Mouse (Mus musculus) regulatory T cell (primary cell): ENCODE results near the gene Snx13.

Experiments
- in situ Hi-C: fragments of 300-600 bp; cut with MboI, MseI; formaldehyde crosslinking; loops from one replicate; pipeline ENCODE4 v1.15.1; 2025; ENCODE audit warnings: high pct_unique_total_duplicates

Snx13 gene

DNA sequence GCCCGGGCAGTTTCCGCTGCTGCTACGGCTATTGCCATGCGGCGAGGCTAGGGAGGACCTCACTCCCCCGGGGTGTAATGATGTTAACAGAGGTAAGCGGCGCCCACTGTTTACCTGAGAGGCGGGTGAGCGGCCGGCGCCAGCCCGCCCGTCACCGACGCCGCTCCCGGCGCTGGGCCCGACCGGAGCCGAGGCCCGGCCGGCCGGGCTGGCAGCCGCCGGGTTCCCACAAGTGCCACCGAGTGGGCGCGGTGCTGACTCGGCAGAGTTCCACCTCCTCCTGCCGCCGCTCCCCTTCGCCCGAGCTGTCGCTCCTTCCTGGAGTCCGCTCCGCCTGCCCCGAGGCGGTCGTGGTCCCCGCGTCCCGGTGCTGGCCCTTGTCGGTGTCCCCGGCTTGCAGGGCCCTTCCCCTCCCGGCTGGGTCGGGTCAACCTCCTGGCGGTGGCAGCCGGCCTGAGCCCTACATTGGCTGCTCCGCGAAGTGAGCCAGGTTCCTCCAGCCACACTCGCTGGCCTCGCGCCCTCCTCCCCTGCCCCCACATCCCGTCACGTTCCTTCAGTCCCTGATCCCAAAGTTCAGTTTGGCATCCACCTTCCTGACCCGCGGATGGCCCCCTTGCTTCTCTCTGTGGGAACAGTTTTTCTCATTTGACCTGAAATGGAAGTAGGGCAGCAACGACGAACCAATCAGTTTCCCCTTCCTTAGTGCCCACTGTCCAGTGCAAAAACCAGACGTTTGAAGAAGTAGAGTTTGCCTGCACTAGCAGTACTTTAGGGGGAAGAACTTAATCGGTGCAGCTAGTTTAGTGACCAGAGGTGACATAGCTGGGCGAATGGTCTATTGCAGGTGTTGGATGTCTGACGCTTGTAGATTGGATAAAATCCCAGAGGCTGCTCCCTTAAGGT is 587 bp downstream of the Snx13 start:
- in situ Hi-C loops = no loop called here

DNA sequence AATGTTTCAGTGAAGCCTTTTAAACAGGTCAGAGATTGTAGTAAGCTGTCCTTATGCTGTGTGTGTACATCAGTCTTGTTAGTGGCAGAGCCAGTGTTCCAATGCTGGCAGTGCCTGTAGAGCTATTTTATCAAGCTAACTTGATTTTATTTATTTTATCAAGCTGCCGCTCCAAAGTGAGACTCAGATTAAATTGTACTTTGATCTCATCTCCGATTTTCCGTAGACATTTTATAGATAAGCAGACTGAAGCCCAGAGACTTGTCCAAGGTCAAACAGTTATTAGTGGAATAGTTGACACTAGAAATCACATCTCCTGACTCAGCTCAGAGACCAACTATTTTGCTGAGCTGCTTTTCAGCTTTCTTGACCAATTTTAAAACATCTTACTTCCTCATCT is 1.9 kb downstream of the Snx13 start:
- in situ Hi-C loops = no loop called here

DNA sequence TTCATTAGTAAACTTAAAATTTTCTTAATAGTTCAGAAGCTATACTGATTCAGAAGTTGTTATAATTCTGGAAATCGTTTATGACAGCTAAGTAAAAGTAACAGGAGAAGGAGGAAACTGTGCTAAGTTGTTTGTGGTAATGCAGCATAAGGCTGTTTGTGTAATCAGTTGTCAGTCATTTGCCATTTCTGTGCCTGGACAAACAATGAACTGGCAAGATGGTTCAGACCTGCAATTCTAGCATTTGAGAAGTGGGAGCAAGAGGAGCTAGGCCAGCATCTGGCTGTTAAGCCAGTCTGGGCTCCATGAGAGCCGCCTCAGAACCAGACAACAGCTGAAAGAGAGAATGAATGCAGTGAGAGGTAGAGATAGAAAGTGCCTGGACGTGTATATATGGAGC is 3.5 kb downstream of the Snx13 start:
- in situ Hi-C loops = no loop called here

- in situ Hi-C loops = no loop called here
Observed at GRCm38 (mm10) chr12:35050964-35051758, 4.2 kb downstream of the Snx13 start.

GRCm38 (mm10) chr12:35054420-35054819 is 7.4 kb downstream of the Snx13 start:
- in situ Hi-C loops = no loop called here

DNA sequence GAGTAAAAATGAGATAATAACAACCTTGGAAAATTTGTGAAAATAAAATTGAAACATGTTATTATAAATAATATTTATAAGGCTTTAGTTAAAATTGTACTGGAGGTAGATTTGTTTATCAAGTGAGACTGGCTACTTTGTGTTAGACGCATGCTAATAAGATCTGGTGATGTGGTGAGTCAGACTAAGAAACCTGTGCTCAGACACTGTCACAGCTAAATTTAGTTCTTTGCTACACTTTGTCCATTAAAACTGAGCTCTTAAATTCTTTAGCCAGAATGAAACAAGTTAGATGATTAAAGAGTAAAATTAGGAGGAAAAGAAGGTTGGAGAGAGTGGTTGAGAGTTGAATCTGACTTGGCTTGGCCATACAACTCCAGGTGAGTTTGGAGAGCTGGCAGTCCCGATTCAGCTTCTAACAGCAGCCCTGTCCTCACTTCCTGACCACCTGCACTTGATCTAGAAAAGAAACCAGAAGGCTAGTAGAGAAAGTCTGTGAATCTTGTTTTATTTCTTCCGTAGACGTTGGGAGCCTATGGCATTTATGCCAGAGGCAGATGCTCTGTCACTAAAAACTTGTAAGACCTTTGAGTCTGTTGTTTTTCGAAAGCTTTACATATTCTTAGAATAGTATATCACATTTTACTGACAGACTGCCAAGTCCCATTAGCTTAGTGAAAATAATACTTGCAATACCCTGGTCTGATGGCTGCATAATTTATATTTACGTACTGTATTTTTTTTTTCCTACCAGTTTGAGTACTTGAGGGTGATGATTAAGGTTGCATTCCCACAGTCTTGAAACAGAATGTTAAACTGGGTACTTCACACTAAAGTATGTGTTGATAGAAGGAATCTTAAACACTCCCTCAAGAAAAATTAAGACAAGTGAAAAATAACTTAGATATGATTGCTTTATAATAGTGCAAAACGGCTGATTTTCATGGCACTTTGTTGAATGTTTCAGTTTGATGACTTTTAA is 8.4 kb downstream of the Snx13 start:
- in situ Hi-C loops = no loop called here

DNA sequence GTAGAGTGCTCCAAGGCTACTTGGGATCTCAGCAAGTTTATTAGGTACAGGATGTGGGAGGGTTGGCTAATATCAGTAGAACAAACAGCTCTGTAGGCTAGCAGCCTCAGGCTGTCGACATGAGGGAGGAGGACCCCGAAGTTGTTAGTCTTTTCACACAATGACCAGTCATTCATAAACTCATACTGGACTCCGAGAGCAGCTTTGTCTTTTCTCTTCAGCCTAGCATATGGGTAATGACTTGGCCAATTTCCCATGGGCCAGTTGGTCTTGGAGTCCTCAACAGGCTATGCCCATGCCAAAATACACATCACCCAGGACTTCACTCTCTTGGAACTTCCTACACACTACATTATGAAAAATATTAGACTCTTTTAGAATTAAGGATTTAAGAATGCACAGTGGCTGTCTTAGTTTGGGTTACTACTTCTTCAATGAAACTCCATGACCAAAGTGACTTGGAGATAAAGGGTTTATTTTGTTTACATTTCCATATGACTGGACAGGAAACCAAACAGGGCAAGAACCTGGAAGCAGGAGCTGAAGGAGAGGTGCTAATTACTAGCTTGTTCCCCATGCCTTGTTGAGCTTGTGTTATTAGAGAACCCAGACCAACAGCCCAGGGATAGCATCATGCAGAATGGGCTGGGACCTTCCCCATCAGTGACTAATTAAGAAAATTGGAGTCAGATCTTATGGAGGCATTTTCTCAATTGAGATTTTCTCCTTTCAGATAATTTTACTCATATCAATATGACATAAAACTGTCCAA is 16.9 kb downstream of the Snx13 start:
- in situ Hi-C loops = no loop called here

DNA sequence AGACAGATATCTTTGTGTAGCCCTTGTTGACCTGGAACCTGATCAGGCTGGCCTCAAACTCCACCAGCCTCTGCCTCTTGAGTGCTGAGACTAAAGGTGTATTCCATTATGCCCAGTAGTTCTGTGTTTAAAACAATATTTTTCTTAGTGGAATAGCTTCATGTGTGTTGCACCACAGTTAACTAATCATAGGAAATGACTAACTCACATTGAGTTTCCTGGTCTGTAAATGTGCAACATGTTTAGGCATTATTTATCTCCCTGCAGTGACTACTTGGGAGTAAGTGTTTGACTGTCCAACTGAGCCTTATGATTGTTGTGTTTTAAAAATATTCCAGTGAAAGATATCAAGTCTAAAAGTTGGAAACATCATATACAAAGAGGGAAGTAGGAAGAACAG is 20.6 kb downstream of the Snx13 start:
- in situ Hi-C loops = no loop called here

DNA sequence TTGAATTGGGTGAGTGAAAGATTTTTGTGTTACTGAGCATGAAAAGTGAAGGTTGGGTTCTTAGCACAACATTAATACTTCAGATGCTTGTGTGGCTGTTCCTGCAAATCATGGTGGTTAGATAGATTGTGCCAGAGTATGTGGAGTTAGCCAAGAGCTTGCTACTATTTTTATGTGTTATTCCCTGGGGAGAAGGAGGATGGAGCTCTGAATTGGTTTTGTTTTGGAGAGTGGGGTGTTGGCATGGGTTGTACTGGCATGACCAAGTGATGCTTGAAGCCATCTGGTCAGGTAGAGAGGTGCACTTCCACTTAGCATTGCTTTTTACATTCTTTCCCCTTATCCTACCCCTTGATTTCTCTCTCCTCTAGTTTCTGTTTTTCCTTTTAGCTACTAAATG is 24.4 kb downstream of the Snx13 start:
- in situ Hi-C loops = no loop called here

GRCm38 (mm10) chr12:35072178-35072577 is 25.2 kb downstream of the Snx13 start:
- in situ Hi-C loops = no loop called here

DNA sequence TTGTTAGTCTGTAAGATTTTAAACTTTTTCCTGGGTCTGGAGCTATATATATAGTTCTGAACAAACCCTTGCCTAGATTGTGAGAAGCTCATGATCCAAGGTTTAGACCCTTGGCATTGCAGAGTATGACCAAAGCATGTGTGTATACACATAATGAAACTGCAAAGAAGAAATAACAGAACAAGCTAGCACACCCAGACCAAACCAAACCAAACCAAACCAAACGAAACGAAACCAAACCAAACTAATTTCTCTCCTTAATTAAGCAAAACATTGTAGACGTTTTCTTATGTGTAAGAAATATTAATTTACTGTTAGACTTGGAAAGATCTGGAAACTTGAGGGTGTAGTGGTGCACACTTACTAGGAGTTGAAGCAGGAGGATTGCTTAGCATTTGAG is 29.0 kb downstream of the Snx13 start:
- in situ Hi-C loops = no loop called here

GRCm38 (mm10) chr12:35123549-35123948 is 76.6 kb downstream of the Snx13 start:
- in situ Hi-C loops = no loop called here

DNA sequence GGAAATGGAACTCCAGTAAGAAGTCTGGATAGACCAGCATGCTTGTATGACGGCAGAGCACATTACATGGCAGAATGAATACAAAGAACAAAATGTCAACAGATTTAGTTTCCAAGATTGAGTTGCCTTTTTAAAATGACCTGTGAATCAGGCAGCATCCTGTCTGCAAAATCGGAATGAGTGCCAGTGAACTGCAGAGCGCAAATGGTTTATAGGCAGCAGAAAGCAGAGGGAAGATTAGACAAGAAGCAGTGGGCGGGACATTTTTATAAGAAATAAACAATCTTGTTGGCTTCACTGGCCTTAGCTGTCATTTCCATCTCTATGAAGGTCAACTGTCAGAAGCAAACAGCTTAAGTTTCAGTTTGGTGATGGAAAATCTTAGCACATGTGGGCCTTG is 106.2 kb downstream of the Snx13 start:
- in situ Hi-C loops = no loop called here

- in situ Hi-C loops = no loop called here
Observed at GRCm38 (mm10) chr12:35154149-35154548, 107.2 kb downstream of the Snx13 start.

DNA sequence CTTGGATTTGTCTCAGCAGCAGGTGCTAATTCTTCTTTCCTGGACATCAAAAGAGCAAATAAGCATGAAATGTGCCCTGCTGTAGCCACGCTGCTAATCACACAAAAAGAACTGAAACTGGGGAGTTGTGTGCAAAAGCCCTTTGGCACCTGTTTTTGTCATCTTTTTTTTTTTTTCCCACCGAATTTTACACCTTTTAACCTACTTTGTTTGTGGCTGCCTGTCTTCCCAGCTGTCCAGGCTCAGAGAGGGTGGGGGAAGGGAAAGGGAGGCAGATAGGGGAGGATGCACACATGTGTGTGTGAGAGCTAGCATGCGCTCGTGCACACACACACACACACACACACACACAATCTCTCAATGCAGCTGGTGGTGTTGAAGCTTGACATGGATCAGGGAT is 110.3 kb downstream of the Snx13 start:
- in situ Hi-C loops = no loop called here

- in situ Hi-C loops = no loop called here
Observed at GRCm38 (mm10) chr12:35161690-35162089, 114.7 kb downstream of the Snx13 start.

- in situ Hi-C loops = no loop called here
Observed at GRCm38 (mm10) chr12:35170275-35170674, 123.3 kb downstream of the Snx13 start.

DNA sequence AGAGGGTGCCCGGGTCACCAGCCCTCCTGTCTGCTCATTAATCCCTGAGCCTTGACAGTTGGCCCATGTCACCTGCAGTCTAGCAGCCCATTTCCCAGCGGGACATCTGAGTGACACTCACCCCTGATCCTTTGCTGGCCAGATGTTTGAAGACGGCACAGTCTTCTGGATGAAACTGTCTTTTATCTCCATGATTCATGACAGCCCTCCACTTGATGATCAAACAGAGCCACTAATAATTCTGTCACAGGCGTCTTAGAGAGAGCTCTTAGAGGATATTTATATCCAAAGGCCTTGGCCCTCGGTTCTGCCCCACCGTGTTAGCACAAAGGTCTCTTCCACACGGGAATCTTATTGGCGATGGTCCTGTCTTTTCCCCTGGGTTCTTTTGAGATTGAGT is 129.0 kb downstream of the Snx13 start:
- in situ Hi-C loops = loop anchor here (25.0 kb wide), 1 partner anchor 1689 kb away; no protein-coding TSS in a partner anchor

- in situ Hi-C loops = loop anchor here (25.0 kb wide), 1 partner anchor 1689 kb away; no protein-coding TSS in a partner anchor
Observed at GRCm38 (mm10) chr12:35176628-35177027, 129.6 kb downstream of the Snx13 start.

DNA sequence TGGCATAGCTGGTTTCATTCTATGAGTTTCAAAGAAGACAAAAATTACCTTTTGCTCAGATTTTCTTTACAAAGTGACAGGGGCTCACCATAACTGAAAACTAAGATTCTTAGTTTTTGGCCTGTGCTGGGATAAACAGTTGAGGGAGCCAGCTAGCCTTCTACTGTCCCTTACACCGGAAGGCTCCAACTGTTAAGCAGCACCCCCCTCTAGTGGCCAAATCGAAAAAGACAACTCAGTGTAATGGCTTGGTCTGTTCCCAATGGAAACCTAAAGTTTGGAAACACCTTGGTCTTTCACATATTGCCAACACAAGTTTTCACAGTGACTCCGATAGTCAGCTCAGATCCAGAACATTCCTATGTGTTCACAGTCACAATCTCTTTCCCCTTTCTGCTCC is 135.7 kb downstream of the Snx13 start:
- in situ Hi-C loops = loop anchor here (5.0 to 25.0 kb wide), 3 partner anchors 245 to 1695 kb away; no protein-coding TSS in a partner anchor

DNA sequence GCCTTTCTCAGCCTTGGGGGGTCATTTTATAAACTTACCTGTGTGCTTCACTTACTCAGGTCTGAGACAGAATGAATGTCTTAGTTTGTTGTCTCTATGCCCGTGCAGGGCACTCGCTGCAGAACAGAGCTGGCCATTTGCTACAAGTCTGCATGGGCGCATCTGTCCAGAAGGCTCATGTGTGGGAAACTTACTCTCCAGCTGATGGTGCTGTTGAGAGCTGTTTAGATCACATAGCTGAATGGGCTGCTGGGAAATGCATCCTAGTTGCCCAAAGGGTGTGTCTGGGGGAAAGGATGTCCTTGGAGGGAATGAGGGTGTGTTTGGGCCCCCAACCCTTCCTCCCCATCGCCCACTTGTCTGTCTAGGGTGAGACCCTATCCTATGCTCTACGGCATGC is 137.3 kb downstream of the Snx13 start:
- in situ Hi-C loops = loop anchor here (5.0 to 25.0 kb wide), 3 partner anchors 247 to 1697 kb away; no protein-coding TSS in a partner anchor
